Mouse (Mus musculus) lung, adult 2 months (tissue): ENCODE data around the gene Klhl18.

Experiments used
- CTCF ChIP-seq: fragments of 200-500 bp; IDR thresholded peaks from 2 replicates; pipeline ENCODE4 v1.5.1; 2011; ENCODE audit warnings: mild to moderate bottlenecking, low read length, control low read depth; ENCODE audit not compliant: insufficient read depth
- POLR2A ChIP-seq: fragments of 200-500 bp; IDR thresholded peaks from 2 replicates; pipeline ENCODE4 v1.6.1; 2011; ENCODE audit warnings: low read depth, mild to moderate bottlenecking, control low read depth, low read length, borderline replicate concordance; ENCODE audit errors: extremely low read depth

DNA sequence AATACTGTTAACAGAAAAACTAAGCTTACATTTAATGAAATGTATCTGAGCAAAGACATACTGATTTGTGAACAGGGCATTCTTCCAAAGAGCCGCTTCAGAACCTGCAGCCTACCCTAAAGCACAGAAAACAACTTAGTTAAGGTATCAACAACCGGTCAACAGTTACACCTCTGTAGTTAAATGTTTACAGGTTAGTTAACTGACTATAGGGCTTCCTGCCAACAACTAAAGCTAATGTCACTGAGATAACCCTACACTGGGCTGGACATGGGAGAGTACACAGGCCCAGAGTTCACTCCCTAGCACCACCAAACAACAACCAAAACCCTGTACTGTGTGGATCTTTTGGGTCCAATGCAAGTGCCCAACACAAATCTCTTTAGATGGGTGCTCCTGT is 73.8 kb downstream of the Klhl18 start:
- no peak for TF ChIP-seq POLR2A
- no peak for TF ChIP-seq CTCF
